Mouse (Mus musculus) cortical plate, adult 2 months (tissue): ENCODE results near the gene Osbp2. TPM values are rescaled to one million over a fixed set of nuclear protein-coding genes. Genes with fewer than 3 reads are reported as not detected.
A peak's percentile ranks its signal among the peaks of the same experiment; 100 is the strongest.

Experiments used
- H3K27ac ChIP-seq: fragments of 200-500 bp; 2 replicates; pipeline ENCODE4 v1.5.1; 2012; ENCODE audit warnings: low read length, control low read depth, inconsistent platforms; ENCODE audit not compliant: insufficient read depth
- H3K4me1 ChIP-seq: fragments of 200-500 bp; 2 replicates; pipeline ENCODE4 v1.6.1; 2011; ENCODE audit warnings: low read length; ENCODE audit not compliant: control insufficient read depth, insufficient read depth
- H3K4me3 ChIP-seq: fragments of 200-500 bp; 2 replicates; pipeline ENCODE4 v1.5.1; 2011; ENCODE audit warnings: mild to moderate bottlenecking, low read length, control low read depth; ENCODE audit not compliant: insufficient read depth
- CTCF ChIP-seq: fragments of 200-500 bp; IDR thresholded peaks from 2 replicates; pipeline ENCODE4 v1.5.1; 2011; ENCODE audit warnings: mild to moderate bottlenecking, control low read depth, low read length; ENCODE audit not compliant: insufficient read depth; ENCODE audit errors: extremely low read depth
- POLR2A ChIP-seq: fragments of 200-500 bp; IDR thresholded peaks from 2 replicates; pipeline ENCODE4 v1.6.1; 2011; ENCODE audit warnings: mild to moderate bottlenecking, low read length, control low read depth; ENCODE audit not compliant: insufficient read depth; ENCODE audit errors: extremely low read depth
- polyA plus RNA-seq: library from polyadenylated mRNA; depleted of rRNA; stranded (reverse); fragments of >200 nt; gene quantifications from 2 replicates; pipeline ENCODE4 v1.2.3, GENCODE M21; 2012

The Osbp2 gene
- polyA plus RNA-seq, 1 experiment, result 129 TPM

GRCm38 (mm10) chr11:3749831-3750230 is 113.9 kb downstream of the Osbp2 start:
- H3K27ac ChIP-seq, result no peak overlapping the region
- H3K4me3 ChIP-seq, result no peak overlapping the region

GRCm38 (mm10) chr11:3742449-3742848 is 121.3 kb downstream of the Osbp2 start:
- H3K4me3 ChIP-seq, result no peak overlapping the region
- H3K4me1 ChIP-seq, result 0 out of 2 replicates have a peak, but pooled peaks cover 1% of the 10 kb centered on the region
- TF ChIP-seq CTCF (no peak), POLR2A (no peak)
- H3K27ac ChIP-seq, result peak overlapping the region; percentile 67

More at GRCm38 (mm10) chr11:3749831-3750230, 113.9 kb downstream of the Osbp2 start:
- H3K4me1 ChIP-seq, result peaks cover 8% of the 10 kb centered on the region
- 0 out of 2 replicates have a peak, but pooled peaks have one; percentile 2 for TF ChIP-seq CTCF
- no peak for TF ChIP-seq POLR2A

GRCm38 (mm10) chr11:3741183-3741582 is 122.5 kb downstream of the Osbp2 start:
- Histone ChIP-seq H3K4me3 (no peak overlapping the region), H3K27ac (peak overlapping the region; percentile 67), H3K4me1 (peaks cover 2% of the 10 kb centered on the region; the same call in 1 of the 2 replicates)
- no peak for TF ChIP-seq CTCF
- peak; percentile 33; the same call in 1 of the 2 replicates for TF ChIP-seq POLR2A

GRCm38 (mm10) chr11:3738778-3739177 is 124.9 kb downstream of the Osbp2 start:
- H3K27ac ChIP-seq, result no peak overlapping the region
- H3K4me1 ChIP-seq, result peaks cover 8% of the 10 kb centered on the region
- no peak for TF ChIP-seq POLR2A
- no peak for TF ChIP-seq CTCF
- H3K4me3 ChIP-seq, result no peak overlapping the region

GRCm38 (mm10) chr11:3735715-3736114 is 128.0 kb downstream of the Osbp2 start:
- H3K4me3 ChIP-seq, result no peak overlapping the region
- 0 out of 2 replicates have a peak overlapping the region, but pooled peaks have one; percentile 26 for H3K27ac ChIP-seq
- H3K4me1 ChIP-seq, result peaks cover 16% of the 10 kb centered on the region
- TF ChIP-seq CTCF (no peak), POLR2A (no peak)

- Histone ChIP-seq H3K27ac (peak overlapping the region; percentile 57), H3K4me3 (no peak overlapping the region), H3K4me1 (peaks cover 16% of the 10 kb centered on the region)
- no peak for TF ChIP-seq CTCF
- TF ChIP-seq POLR2A, result no peak
Observed at GRCm38 (mm10) chr11:3733933-3734636, 129.6 kb downstream of the Osbp2 start.

GRCm38 (mm10) chr11:3731469-3731868 is 132.2 kb downstream of the Osbp2 start:
- peaks cover 27% of the 10 kb centered on the region for H3K4me1 ChIP-seq
- no peak overlapping the region for H3K27ac ChIP-seq
- H3K4me3 ChIP-seq, result no peak overlapping the region
- TF ChIP-seq CTCF, result no peak
- no peak for TF ChIP-seq POLR2A

GRCm38 (mm10) chr11:3727438-3728105 is 136.1 kb downstream of the Osbp2 start:
- TF ChIP-seq CTCF, result no peak
- no peak for TF ChIP-seq POLR2A
- Histone ChIP-seq H3K4me1 (peaks cover 28% of the 10 kb centered on the region), H3K4me3 (no peak overlapping the region), H3K27ac (peak overlapping the region; percentile 61)

GRCm38 (mm10) chr11:3725331-3726054 is 138.2 kb downstream of the Osbp2 start:
- Histone ChIP-seq H3K27ac (peak overlapping the region; percentile 20), H3K4me1 (peaks cover 19% of the 10 kb centered on the region), H3K4me3 (no peak overlapping the region)
- no peak for TF ChIP-seq CTCF
- no peak for TF ChIP-seq POLR2A
